Mouse (Mus musculus) retina, embryonic 14.5 days (tissue): ENCODE results near the gene Tmem45a2.
"Not testable (repeated sequence)": the region's sequence is repeated elsewhere in the genome, so short reads cannot be mapped to it uniquely, and the experiment has no call there.

ENCODE experiments used
- DNase-seq: peaks from one replicate; pipeline ENCODE4 v3.0.0-alpha.2; 2015; ENCODE audit warnings: low spot score

The Tmem45a2 gene

DNA sequence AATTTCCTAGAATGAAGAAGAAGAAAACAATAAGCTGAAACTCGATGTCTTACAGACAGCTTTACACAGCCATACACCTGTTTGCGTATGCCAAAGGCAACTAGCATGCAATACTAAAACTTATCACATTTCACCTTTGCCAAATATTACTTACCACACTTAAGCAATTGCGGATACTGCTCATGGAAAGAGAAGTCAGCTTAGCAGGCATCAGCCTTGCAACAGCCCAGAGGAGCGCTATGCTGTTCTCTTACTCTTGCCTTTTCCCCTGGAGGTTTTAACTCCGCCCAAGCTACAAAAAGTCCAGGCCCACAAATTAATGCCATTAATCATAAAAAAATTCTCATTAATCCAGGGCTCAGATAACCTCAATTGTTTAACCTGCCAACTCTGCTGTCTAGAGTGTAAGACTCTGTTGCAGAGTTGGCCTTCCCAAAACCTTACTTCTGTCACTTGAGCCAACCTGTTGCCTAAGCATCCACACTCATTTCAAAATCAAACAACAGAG lies at the start of gene Tmem45a2:
Tmem45a2 (minus strand) TSS at position 241 of the 508 bp plus-strand sequence.
- no peak for DNase-seq

DNA sequence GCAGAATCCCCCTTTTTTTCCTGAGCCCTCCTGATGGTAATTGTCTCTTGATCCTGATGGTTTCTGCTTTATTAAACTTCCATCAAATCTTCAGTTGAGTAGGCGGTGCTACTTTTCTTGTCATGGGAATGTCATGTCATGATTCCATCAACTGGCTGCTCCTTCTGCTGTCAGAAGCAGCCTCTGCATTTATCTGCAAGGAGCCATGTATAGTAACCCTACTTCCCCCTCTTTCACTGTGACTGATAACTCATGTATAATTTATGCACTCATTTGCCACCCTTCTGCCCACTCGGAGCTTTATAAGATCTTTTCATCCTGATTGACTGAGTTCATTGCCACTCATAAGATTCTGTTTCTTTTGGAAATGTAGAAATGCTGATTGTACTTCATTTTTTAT lies 46.4 kb upstream of the Tmem45a2 start:
- DNase-seq: no peak

DNA sequence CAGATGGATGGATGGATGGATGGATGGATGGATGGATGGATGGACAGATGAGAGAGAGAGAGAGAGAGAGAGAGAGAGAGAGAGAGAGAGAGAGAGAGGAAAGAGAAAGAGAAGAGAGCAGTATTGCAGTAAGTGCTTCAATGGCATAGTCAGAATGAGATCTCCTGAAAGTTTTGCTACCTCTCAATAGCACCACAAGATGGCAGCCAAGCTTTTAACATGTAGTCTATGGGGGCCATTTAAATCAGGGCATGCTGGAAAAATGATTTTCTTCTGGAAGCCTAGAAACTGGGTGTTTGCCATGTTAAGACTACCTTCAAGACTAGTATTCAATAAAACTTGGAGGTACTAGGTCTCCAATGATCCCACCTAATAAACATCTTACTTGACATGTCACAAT lies 44.9 kb upstream of the Tmem45a2 start:
- peak; percentile 59 for DNase-seq

DNA sequence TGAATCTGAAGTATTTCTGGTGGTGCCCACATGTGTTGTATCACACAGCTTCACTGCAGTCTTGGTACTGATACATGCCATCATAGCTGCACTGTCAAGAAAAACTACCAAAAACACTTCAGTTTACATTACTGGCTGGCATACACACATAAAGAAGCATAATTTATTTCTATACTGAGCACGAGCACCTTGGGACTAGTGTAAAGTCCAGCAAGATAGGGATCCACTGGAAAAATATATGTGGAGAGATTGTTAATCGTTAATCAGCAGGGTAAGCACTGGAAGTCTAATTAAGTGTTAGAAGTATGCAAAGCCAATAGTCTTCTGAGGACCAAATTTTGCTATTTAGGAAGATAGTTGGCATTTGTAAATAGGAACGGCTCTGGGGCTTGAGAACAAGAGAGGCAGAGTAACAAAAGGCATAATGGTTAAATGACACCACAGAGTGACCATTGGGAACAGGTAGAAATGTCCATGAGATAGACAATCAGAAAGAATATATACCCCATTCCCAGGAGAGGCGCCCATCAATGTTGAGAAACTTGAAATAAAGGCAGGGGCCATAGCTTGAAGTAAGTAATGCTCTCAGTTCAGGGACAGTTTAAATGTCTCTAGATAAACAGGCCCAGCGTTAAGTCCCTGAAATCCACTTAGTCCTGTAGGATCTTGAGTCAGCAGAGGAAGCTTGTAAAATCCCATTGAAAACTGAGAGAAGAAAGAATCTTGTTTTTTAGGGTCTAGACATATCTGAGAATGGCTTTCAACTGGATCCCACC lies 35.2 kb upstream of the Tmem45a2 start:
- DNase-seq: no peak

DNA sequence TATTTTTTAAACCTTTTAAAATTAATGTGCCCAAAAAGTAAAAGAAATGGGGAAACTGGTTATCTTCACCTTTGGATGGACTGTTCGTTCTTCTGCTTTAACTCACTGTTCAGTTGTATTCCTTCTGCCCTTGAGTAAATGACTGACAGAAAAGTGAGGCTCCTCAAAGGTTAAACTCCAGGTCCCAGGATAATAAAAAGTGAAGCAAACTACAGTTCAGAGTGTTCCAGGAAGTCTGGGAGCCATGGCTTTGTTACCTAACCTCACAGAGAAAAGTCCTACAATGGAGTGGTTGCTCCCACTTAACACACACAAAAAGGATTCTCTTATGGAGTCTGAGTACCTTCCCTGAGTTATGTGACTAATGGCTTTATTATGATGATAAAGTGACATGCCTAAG lies 30.0 kb upstream of the Tmem45a2 start:
- no peak for DNase-seq

DNA sequence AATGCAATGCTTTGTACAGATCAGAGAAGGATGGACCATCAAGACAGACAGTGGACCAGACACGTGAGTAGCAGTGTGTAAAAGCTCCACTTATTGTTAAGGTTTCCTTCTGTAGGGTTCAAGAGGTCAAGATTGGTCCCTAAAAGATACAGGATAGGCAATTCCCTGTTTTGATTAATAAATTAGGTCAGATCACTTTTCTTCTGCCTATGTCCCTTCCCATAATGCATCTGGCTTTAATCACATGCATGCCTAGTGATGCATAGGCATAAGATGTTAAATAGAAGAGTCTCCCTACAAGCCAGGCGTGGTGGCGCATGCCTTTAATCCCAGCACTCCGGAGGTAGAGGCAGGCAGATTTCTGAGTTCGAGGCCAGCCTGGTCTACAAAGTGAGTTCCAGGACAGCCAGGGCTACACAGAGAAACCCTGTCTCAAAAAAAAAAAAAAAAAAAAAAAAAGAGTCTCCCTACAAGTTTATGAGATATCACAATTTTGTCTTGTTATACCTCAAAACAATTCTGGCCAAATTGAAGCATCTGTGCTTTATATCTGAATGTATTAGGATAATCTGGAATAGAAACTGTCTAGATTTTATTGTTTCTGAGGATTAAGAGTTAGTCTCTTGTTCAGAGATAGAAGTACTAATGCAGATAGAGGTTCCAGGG lies 28.5 kb upstream of the Tmem45a2 start:
- DNase-seq: no peak

DNA sequence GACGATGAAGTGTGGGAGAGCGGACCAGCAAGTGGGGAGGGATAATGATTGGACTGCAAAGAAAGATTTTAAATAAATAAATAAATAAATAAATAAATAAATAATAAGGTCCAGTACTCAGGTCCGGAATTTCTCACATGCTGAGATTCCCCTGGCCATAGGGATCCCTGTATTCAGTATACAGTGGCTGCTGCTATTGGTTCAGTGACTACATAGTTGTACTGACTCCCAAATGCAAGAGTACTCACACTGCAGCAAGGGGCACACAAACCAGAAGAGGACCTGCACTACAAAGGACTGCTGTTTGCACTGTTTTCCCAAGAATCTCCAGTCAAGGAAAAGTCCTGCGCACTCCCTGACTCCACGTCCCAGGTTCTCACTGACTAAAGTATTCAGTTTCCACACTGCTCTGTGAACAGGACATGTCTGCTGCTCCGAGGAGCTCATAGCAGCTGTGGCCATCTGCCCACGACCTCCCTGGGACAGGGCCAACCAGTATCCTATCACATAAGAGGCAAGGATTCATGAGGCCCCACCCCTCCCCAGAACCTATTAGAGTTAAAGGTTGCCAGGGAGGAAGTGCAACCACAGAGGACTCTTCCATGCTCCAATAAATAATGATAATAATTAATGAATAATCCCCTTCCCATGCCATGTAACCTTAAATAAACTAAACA lies 27.4 kb upstream of the Tmem45a2 start:
- DNase-seq: no peak

DNA sequence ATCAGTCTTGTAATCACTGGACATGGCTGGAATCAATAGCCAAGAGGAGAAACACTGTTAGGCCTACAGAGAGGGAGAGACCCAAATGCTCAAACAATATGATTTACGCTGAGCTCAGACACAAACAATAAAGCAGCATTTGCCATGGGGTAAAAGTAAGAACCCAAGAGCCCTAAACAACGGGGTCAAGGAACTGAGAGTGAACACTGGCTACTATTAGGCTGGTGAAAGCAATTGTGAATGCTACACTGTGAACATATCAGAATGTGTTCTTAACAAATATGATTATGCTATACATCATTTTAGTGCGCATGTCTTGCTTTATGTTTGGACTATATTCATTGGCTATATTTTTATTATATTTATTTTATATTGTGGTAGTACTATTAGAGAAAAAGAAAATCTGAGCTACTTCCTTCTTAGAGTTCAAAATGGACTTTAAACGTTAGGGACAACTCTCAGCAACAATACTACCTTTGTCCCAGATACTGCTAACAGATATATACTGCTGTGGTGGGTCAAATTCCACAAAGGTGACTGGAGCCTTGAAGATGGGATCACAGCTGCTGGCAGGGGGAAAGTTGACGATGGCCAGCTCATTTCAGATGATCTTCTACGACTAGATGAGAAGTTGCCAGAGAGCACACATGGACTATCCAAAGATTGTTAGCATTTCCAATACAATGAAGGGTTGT lies 21.9 kb upstream of the Tmem45a2 start:
- no peak for DNase-seq

DNA sequence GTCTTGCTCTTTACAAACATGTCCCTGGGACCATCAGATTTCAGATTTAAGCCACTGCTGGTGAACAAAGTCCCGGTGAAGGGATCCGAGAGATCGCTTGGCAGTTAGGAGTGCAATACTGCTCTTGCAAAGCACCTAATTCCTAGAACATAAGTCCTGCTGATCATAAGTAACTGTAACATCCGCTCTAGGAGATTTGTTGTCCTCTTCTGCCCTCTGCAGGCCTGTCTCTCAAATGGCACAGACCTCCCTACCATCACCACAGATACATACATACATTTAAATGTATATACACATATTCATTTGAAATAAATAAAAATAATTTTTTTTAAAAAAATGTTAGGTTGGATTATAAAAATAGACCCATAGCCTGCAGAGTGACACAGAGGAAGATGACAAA lies 21.3 kb upstream of the Tmem45a2 start:
- DNase-seq: peak; percentile 79

DNA sequence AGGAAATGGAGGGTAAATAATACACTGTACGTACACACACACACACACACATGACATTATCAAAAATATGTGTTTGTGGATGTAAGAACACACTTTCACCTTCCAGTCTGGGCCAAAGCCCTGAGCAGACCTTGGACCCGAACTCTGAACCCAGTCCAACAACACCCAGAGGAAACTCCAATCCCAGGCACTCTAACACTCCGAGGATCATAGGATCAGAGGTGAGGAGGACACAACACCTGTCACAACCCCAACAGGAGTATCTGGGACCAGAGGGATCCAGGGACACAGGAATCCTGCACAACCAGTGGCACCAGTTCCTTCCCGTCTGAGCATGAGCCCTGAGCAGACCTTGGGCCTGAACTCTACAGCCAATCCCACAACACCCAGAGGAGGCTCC lies 8.4 kb upstream of the Tmem45a2 start:
- DNase-seq: no peak

DNA sequence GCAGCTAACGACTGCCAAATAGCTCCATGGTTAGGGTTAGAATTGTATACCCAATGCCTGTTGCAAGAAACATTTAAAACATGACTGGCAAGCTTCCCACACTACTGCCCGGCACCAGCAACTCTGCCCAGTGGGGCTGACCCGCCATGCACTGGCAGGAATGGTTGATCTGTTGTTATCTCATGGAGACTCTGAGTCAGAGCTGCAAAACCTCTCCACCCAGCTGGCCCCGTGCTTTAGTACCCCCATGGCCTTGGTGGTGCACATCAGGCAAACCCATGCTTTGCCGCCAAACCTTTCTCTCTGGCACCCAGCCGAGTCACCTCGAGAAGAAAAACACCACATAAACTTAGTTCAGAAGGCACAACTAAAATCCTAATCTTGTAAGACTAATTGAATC lies 4.8 kb upstream of the Tmem45a2 start:
- no peak for DNase-seq

DNA sequence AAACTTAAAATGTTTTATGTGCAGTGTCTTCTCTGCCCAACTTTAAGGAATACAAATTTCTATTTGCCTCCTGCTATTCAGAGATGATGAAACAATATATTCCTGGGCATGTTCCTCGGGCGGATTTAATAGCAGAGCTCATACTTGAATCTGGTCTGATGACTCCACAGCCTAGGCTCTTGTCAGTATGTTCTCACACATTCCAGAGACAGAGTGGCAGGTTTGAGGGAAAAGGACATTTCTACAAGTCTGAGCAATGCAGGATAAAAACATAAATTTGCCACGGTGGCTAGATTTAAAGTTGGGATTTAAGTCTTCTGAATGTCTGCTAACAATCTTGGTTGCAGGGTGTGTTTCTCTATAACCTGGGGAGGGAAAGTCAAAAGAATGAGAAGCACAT lies 9.1 kb downstream of the Tmem45a2 start:
- no peak for DNase-seq

DNA sequence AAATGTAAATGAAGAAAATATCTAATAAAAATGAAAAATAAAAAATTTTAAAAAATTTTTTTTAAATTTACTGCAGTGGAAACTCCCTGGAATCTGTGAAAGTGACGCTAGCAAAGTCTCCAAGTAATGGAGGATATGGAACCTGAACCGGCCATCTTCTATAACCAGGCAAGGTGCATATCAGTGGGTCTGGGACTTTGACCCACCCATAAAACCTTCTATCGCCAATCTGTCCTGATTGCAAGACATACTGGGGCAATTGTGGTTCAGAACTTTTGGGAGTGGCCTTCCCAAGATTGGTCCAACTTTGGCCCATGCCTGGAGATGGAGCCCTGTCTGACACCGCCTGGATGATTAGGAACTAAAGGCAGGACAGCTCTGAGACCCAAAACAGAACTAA lies 14.2 kb downstream of the Tmem45a2 start:
- DNase-seq: no peak

DNA sequence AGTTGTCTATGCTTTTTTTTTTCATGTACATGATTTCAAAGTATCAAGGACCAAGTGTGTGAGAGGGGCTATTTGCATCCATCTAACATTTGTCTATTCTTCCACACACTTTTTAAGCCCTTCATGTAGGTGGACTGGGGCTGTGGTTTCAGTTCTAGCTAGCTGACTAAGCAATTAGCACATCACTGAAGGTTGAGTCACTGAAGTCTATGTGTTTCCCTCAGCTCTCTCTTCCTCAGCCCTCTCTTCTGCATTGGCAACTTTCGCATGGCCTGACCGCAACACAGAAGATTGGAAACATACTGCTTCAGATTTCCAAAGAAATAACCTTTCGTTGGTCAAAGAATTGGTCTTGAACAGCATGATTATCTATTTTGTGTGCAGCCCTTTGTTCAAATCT lies 21.2 kb downstream of the Tmem45a2 start:
- DNase-seq: no peak

DNA sequence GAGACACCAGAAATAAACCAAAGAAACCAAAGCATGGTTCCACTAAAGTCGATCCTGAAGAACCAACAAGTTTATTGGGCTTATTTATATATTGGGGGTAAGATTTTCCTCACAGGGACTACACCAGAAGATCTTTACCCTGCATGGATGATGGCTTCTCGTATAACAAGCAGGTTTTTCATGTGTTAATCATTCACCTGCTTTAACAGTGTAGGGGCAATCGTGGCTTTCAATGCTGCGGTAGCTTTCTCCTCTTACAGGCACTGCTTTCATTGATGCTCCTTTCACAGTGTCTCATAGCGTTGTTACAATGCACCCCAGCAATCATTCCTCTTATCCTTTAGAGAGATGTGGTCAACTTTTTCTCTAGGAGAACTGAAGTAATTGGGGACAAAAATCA lies 32.6 kb downstream of the Tmem45a2 start:
- DNase-seq: no peak

DNA sequence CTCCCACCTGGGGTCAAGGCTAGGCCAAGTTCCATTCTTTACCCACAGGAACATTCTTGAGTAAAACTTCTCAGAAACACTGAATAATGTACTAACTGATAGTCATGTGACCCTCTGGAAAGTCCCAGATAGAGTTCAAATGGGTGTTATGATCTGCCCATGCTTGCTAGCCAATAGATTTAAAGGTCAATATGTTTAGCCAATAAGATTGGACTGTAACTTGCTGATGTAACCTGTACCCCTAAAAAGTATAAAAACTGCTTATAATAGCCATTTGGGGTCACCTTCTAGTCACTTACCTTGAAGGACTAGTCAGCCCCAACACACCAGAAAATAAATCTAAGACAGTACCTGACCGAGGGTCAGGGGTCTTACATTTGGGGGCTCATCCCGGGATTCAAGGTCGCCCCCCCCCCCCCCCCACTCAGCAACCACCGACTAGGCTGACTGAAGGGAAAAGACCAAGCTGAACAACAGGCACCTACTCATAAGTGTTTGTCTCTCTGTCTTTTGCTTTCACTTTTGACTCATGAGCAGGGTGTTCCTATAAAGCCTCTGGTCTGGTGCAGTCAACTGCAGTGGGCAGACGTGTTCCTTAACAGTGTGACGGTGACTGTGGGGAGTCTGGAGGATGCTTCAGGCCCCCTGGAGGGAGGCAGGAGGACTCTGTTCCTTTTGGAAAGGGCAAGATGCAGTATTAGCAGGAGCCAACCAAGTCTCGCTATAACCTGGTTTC lies 40.9 kb downstream of the Tmem45a2 start:
- no peak for DNase-seq

DNA sequence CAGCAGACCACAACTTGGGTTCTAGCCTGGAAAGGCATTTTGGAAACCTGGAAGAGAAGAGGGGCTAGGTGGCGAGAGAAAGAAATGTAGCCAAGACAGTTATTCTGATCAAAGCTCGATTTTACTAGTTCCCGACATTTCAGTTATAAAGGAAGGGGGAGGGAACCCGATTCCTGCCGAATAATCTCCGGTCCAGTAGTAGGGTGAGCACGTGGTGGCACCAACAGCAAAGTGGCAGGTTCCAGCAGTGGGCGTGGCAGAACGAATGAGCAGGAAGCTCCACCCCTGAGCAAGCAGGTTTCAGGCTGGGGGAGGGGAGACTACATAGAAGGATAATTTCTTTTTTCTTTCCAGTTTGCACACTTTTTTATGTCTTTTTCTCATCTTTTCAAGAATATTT lies 72.9 kb downstream of the Tmem45a2 start:
- not testable (repeated sequence) for DNase-seq
